Mouse (Mus musculus) thymus, postnatal 4 days (tissue): ENCODE measurements around the gene Adprhl1.

Source experiments
- DNase-seq: peaks from one replicate; pipeline ENCODE4 v3.0.0; 2021

Adprhl1 gene

DNA sequence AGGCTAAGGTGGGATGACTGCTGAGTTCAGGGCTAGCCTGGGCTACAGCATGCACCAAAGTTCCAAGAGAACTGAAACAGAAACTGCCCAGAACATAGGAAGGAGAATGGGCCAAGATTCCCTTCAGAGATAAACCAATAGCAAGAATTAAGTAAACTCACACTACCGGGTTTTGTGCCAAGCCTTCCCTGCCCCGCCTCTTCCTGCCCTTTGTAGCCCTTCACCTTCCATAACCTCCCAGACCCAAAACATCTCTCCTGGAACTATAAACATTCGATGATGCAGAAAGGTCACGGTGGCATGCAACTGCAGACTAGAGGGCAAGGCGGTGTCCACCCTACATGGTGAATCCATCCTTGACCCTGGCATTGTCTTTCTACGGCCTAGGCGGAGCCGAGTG lies 63.7 kb downstream of the Adprhl1 start:
- DNase-seq = no peak

DNA sequence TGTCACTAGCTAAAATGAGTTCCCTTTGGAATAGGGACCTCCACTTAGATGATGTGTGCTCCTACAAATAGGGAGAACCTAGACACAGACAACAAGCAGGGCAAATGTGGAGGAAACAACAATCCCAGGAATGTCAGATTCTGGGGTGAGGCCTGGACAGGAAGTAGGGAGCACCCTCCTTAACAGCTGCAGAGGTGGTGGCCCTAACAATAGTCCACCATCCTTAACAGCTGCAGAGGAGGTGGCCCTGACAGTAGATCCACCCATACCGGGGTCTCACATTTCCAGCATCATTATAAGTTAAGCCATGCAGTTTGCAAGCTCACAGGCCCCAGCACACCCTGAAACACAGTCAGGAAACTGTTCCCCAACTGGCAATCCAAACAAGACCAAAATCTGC lies 65.1 kb downstream of the Adprhl1 start:
- DNase-seq = no peak

DNA sequence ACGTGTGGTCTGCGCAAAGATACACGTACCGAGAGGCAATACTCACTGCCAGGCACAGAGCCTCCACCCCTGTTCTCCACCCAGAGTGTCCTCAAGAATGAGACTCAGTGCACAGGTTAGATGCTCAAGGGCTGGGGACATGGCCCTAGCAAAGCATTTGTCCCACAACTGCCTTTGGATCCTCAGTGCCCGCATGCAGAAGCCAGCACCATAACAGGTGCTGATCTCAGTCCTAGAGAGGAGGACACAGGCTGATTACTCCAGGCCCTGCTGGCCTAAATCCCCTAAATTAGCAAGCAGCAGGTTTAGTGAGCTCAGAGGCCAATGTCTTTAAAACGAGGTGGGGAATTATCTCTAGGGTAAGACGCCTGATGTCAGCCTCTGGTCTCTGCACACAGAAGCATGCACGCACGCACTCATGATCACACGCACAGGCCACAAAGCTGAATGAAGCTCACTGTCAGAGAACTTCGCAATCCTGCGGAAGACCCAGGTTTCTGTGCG lies 65.9 kb downstream of the Adprhl1 start:
- no peak for DNase-seq

DNA sequence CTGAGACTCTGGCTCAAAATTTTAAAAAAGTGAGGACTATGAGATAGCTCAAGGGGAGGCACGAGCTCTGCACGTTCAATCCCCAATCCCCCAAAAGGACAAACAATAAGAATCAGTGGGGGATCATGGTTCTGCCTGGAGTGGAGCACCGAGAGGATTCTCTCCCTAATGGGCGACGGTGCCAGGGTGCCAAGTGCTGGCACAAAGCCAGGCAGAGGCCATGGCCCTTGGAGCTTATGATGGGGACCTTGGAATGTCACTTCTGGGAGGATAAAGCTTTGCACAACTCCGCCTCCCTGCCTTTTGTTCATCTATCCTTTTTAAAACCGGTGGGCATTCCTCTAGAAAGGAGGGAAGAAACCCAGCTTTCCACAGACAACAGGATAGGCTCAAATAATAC lies 66.3 kb downstream of the Adprhl1 start:
- DNase-seq = no peak

DNA sequence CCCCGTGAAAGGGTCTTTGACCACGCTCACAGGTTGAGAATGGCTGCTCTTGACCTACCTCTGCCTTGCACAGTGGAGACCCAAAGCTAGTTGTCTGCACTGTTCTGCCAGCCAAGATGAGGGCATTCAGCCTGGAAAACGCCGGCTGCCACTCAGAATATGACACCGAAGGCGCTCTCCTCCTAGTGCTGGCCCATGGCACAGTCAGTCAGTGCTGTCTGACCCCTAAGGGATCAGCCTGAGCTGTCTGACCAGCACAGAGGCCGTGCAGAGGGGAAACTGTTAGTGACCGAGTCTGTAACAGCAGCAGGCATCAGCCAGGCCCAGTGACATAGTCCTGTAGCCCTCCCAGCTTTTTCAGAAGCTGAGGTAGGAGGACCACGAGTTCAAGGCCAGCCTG lies 66.7 kb downstream of the Adprhl1 start:
- DNase-seq = no peak

DNA sequence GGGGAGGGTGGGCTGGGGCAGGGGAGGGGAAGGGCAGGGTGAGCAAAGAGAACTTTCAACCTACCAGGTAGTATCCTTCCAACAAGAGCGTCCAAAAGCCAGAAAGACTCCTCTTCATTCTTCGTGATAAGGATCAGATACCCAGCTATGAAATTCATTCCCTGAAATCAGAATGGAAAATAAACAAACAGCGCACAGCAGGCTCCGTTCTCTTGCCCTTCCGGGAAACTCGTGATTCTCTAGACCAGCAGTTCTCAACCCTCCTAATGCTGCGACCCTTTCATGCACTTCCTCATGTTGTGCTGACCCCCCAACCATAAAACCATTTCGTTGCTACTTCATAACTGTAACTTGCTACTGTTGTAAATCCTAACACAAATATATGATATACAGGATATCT lies 67.1 kb downstream of the Adprhl1 start:
- no peak for DNase-seq

DNA sequence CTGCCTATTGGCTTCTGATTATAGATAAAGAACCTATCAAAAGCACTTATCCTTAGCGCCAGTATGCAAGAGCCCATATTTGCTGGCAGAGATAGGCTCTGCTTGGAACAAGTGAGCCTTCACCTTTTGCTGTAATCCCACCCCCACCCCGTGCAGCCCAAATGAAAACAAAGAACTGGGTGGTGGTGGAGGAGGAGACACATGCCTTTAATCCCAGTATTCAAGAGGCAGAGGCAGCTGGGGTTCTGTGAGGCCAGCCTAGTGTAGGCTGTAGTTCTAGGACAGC lies 72.3 kb downstream of the Adprhl1 start:
- DNase-seq = no peak

DNA sequence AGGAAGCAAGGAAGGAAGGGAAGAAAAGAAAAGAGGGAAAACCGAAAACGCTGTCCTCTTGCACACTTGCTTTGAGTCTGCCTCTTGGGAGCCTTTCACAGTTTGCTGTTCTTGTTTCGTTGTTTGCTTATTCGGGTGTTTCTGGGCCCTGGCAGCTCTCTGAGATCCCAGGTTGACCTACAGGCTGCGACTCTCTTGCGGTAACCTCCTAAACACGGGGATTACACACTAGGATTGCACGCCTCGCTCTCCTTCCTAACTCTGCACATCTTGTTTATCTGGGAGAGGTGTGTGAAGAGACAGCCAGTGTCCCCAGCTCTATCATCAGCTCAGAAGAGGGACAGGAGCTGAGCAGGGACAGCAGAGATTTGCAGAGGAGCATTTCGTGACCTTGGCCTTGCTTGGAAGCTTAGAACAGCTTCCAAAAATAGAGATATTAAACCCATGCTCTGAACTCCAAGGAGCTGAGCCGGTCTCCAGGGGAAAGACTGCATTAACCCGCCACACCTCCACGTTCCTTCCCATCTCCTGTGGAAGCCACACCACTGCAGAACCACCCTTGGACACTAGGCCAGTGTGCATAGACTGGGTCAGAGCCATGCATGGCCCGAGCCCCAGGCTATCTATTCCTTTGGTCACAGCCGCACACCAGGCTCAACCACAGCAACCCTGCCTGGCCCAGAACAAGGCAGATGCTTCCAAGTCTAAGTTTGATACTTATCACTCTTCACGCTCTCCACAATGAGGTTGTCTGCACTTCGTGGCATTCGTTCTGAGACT lies 72.9 kb downstream of the Adprhl1 start:
- DNase-seq = no peak

DNA sequence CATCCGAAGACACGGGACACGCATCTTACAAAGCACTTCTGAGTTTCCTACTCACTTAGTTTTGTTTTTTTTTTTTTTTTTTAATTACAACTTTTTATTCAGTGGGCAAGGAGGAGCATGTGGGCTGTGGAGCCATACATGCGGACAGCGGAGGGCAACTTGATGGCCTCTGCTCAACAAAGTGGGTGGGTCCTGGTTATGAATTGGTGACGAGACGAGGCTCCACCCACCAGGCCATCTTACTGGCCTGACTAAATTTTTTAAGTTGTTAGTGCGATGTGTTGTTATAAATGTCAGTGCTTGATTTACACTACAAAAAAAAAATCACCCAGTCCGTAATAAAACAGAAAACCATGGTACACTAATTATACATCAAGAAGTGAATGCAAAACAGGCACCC lies 73.6 kb downstream of the Adprhl1 start:
- no peak for DNase-seq

DNA sequence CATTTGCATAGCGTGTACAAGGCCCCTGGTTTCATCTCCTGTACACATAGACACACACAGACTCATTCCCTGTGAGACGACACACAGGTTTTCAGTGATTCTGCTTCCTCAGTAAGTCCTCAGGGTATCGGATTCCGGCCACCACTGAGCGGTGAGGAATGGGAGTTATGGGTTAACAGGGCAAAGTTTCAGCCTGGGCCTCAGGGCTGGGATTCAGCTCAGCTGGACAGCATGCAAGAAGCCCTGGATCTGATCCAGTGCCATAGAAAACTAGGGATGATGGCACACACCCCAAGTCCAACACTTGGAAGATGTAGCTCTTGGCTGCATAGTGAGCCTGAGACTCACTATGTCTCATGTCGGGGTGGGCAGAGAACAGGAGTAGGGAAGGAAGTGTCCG lies 74.0 kb downstream of the Adprhl1 start:
- no peak for DNase-seq

DNA sequence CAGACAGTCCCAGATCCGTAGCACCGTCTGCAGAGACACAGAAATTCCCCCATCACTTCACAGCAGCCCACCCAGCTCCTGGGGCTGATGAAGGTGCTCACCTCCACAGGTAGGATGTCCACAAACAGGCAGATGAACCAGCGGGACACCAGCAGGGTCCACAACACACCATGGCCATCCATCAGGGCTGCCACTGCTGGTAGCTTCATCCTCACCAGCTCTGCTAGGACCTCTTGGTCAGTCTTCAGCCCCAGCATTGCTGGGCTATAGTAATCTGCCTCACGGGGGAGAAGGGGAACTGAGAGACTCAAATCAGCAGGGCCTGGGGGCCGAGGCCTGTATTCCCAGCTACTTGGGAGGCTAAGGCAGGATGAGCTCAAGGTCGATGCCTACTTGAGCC lies 74.5 kb downstream of the Adprhl1 start:
- DNase-seq = no peak

DNA sequence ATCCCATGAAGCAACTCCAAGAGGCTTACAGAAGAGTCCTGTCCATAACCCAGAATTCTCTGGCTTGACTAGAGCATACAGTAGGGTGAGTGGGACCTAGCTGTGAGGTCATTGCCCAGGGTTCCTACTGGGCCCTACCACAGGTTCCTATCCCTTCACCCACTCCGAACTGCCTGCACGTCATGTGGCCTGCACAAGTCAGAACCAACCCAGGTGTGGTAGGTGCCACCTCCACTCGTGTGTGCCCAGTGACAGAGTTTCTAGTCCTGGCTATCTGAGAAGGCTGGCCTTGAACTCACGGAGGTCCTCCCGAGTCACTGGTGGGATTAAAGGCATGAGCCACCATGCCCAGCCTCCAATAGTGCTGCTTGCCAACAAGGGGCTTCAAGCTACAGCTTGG lies 75.8 kb downstream of the Adprhl1 start:
- DNase-seq = no peak

DNA sequence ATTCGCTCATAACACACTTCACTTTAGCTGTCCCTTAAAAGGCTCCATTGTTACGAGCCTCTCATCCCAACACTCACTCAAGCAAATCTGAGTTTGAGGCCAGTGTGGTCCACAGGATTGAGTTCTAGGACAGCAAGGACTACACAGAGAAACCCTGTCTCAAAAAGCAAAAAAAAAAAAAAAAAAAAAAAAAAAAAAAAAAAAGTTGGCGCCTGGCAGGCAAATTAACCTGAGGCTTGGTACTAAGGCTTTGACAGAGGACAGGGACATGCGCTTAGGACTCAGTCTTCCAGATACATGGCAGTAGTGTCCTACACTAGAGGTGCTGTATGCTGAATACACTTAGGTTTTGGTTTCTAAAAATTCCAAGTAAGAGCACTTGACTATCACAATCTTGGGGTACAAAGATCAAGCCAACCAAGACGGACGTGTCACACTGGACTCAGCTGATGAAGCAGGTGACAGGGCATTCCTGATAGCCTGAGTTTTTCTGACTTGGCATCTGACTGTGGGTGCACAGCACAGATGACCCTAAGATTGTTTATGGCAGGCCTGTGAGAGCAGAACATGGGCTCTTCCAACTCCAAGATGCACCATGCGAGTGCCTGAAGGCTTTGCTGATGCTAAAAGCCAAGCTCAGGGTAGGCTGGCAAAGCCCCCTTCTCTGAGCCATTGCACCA lies 76.6 kb downstream of the Adprhl1 start:
- no peak for DNase-seq

DNA sequence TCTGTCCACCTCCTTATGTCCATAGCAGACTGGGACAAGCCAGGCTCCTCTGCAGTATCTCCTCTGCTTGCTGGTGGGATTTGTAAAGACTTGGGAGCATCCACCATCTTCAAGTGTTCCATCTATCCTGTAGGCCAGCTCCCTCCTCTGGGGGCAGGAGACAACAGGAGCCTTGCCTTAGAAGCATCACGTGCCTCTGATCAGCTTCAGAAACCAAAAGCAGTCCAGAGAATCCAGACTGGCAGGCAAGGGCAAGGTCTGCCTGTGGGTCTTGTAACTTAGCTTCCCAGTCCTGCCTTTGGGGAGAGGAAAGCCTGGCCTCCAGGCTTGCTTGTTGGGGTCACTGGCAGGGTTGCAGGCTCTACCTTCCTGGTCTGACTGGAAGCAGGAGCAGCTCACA lies 78.3 kb downstream of the Adprhl1 start:
- no peak for DNase-seq

DNA sequence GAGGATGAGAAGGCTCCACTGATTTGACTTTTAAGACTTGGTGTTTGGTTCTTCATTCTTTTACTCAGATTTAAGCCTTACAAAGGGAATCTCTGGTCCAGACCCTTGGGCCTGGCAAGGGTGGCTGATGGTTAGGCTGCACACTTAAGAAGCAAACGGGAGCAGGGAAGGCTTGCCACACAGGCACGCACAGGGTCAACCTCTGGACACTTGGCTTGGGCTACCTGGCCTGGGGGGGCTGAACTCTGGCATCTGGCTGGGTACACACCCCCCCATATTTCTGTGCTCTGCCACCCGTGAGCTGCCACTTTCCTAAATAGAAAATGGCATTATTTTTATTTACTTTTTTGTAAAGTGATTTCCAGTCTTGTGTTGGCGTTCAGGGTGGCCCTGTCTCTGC lies 79.2 kb downstream of the Adprhl1 start:
- no peak for DNase-seq

DNA sequence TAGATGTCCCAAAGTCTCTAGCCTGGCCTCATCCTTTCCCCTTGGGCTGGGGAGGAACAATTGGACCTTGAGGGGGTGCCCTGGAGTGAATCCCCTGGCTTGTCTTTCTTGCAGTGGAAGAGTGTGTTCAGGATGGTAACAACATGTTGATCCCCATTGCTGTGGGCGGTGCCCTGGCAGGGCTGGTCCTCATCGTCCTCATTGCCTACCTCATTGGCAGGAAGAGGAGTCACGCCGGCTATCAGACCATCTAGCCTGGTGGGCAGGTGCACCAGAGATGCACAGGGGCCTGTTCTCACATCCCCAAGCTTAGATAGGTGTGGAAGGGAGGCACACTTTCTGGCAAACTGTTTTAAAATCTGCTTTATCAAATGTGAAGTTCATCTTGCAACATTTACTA lies 79.7 kb downstream of the Adprhl1 start:
- no peak for DNase-seq
